Mouse (Mus musculus): ENCODE results near the gene Hist1h2bf.

The Hist1h2bf gene

DNA sequence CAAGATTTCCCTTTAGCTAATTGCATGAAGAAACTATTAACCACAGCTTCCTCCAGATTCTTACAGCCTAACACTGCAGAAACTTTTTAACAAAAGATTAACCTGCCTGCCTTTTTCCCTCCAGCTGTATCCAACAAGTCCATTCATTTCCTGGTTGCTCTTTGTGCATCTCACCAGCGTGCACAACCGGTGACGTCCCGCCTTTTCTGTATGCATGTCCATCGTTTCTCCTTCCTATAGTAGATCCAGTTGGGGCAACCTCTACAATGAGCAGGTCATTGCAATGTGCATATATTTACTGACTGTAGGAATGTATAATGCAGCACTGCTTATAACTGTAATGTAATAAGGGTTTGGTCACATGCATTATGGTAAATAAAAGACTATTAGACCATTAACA is 50.0 kb downstream of the Hist1h2bf start:
- DNase-seq = no peak
